Mouse (Mus musculus): ENCODE measurements around the gene Gm10318.

Gm10318 gene

DNA sequence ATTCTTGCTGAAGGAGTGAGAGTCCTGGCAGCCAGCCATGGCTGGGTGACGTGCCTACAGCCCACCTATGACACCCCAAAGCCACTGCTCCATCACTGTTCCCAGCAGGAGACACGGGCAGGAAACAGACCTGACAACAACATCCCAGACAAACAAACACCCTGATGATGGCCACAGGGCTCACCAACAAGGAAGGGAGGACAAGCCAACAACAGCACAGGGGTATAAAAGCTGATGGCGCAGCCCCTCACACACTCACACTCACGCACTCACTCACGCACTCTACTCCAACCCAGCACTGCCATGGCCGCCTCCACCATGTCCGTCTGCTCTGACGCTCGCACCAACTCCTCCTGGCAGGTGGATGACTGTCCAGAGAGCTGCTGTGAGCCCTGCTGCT is at the start of gene Gm10318:
TSS of gene Gm10318 (plus strand) at position 301 of the 400 bp plus-strand sequence.
- DNase-seq (ENCODE audit: low read depth, low spot score) = no peak

DNA sequence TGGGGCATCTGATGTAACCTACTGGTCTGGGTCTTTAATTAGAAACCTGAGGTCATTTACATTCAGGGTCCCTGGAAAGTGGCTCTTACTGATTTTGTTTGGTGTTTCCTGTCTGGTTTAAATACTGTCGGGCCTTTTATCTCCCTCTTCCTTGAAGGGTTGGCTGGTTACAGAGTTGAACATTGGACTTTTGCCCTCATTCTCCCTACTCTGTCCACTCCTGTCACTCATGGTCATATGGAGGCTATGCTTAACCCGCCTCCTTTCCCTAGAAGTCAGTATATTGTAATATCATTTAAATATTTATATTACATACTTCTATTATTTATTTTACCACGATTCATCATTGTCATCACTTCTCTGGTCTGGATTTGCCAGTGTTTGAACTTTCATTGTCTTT is 48.6 kb upstream of the Gm10318 start:
- DNase-seq (ENCODE audit: low read depth, low spot score) = no peak

DNA sequence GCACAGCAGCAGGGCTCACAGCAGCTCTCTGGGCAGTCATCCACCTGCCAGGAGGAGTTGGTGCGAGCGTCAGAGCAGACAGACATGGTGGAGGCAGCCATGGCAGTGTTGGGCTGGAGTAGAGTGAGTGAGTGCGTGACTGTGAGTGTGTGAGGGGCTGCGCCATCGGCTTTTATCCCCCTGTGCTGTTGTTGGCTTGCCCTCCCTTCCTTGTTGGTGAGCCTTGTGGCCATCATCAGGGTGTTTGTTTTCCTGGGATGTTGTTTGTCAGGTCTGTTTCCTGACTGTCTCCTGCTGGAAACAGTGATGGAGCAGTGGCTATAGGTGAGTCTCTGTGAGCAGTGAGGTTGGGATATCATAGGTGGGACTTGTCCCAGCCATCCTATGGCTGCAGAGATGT is 40.9 kb upstream of the Gm10318 start, which contains the start of gene Gm9507:
TSS of gene Gm9507 (minus strand) at position 101 of the 400 bp plus-strand sequence.
- DNase-seq (ENCODE audit: low read depth, low spot score) = no peak

DNA sequence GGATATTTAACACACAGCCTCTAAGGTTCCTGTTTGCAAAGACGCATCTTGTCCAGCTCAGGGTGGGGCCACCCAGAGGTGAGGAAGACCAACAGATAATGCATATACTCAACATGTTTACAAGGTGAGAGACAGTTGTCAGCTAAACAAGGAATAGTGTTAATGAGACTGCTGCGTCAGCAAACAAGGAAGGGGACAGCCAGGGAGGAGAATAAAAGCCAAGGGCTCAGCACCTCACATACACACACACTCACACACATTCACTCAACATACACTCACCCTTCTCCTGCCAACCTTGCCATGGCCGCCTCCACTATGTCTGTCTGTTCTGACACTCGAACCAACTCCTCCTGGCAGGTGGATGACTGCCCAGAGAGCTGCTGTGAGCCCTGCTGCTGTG is 38.3 kb upstream of the Gm10318 start, which contains the start of gene Gm2696:
TSS of gene Gm2696 (plus strand) at position 301 of the 400 bp plus-strand sequence.
- DNase-seq (ENCODE audit: low read depth, low spot score) = no peak

DNA sequence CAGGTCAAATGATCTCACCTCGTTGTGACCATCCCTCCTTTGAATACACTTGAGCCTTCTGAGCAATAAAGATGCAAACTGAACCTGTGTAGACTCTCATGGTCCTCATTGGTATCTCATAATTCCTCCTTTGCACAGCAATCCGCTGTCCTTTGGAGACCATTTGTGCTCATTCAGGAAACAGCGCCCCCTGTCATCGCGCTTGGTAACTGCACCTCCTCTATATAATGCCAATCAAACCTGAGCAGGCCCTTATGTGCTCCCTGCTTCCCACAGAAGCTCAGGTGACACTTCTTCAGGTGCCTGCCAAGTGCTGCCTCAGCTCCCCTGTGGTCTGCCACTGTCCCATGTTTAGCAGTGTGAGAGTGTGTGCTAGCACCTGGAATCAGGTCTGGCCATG is 37.1 kb upstream of the Gm10318 start:
- DNase-seq (ENCODE audit: low read depth, low spot score) = peak; percentile 28

DNA sequence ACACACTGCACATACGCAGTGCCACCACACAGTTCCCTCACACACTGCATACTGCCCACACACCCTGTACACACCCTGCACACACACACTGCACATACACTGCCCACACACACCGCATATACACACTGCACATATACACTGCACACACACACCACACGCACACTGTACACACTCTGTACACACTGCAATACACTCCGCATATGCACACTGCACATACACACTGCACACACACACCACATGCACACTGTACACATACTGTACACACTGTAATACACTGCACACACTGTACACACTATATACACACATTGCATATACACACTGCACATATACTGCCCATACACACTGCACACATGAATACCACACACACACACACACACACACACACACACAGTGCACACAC is 34.1 kb upstream of the Gm10318 start:
- DNase-seq (ENCODE audit: low read depth, low spot score) = no peak

DNA sequence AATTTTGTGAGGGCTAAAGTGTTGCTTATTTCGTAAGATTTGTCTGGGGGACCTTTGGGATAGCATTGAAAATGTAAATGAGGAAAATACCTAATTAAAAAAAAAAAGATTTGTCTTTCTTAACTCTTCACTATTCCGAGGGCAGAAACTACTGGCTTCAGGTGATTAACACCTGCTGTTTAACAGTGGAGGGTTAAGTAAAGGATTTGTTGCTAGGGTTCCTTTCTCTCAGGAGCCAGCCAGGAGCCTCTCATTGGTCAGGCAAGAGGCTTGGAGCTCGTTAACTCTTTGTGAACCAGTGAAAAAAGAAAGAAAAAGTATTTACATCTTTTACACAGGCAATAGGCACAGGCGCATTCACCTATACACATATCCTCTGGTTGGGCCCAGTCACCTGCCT is 33.5 kb upstream of the Gm10318 start:
- no peak for DNase-seq (ENCODE audit: low read depth, low spot score)

DNA sequence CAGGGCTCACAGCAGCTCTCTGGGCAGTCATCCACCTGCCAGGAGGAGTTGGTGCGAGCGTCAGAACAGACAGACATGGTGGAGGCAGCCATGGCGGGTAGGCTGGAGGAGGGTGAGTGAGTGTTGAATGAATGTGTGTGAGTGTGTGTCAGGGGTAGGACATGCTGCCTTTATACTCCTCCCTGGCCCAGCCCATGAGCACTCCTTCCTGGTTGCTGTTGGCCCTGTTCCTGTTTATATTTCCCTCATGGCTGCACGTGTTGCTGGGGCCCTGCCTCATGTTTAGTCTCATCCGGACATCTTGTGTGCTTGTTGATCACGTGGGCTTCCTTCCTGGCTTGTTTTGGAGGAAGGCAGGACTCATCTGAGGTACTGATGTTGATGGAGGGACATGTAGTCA is 25.7 kb upstream of the Gm10318 start, which contains the start of gene Krtap10-4:
TSS of gene Krtap10-4 (minus strand) at position 145 of the 400 bp plus-strand sequence.
- no peak for DNase-seq (ENCODE audit: low read depth, low spot score)

DNA sequence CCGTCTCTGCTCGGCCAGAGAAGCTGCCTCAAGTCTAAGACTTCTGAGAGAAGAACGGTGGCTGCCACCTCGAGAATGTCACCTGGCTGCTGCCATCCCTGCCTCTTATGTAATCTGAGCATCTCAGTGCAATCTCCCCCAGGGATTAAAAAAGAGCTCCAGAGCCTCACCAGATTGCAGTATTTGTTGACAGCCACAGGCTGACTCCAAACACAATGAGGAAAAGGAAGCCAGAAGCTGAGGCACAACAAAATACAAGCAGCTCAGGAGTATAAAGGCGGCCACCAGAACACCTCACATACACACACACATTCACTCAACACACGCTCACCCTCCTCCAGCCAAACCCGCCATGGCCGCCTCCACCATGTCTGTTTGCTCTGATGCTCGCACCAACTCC is 17.0 kb upstream of the Gm10318 start, which contains the start of gene Krtap10-10:
TSS of gene Krtap10-10 (plus strand) at position 301 of the 400 bp plus-strand sequence.
- DNase-seq (ENCODE audit: low read depth, low spot score) = no peak

DNA sequence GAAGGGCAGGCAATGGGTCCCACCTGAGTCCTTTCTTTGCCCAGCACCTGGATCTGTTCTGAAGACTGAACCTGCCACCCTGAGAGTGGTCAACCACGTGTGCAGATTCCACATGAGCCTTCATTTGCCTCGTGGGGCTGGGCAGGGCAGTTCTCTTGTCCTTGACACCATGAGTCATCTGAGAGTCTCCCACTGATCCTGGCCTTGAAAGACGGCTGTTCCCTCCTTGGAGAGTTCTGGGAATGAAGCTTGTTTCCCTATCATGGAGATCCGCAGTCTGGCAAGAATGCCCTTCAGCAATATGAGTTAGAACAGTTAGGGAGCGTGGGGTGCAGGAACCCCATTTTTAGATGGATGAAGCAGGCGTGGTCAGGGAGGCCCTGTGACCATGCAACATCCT is 13.7 kb upstream of the Gm10318 start:
- DNase-seq (ENCODE audit: low read depth, low spot score) = no peak

DNA sequence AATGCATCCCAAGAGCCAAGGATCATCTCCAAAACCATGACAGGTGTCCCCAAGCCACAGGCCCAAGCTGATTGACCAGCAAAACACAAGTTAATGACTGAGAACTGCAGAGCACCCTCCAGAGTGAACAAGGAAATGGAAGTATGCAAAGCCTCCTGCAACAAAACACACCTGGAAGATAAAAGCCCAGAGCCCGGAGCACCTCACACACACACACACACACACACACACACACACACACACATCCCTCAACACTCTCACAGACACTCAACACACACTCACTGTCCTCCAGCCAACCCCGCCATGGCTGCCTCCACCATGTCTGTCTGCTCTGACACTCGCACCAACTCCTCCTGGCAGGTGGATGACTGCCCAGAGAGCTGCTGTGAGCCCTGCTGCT is 6.2 kb upstream of the Gm10318 start, which contains the start of gene Gm36176:
TSS of gene Gm36176 (plus strand) at position 301 of the 400 bp plus-strand sequence.
- DNase-seq (ENCODE audit: low read depth, low spot score) = no peak

DNA sequence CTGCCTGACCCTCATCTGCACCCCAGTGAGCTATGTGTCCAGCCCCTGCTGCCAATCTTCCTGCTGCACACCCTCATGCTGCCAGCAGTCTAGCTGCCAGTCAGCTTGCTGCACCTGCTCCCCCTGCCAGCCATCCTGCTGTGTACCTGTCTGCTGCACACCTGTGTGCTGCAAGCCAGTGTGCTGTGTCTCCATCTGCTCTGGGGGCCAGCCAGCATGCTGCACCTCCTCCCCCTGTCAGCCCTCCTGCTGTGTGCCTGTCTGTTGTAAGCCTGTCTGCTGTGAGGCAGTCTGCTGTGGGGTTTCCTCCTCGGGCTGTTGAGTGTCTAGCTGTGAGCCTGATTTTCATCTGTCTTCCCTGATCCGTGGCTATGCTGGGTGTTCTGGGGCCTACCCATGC is 5.7 kb upstream of the Gm10318 start:
- no peak for DNase-seq (ENCODE audit: low read depth, low spot score)

DNA sequence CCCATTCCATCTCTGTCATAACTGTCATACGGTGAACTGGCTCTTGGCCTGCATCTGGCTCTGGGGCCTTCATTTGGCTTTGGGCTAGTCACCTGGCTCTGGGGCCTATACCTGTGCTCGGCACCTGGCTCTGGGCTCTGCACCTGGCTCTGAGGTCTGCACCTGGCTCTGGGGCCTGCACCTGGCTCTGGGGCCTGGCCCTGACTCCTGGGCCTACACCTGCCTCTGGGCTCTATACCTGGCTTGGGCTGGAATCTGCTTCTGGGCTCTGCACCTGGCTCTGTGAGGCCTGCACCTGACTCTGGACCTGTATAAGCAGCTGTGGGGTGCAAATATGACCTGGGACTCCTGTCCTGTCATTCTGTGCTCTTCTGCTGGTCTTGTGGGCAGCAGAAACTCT is 5.1 kb upstream of the Gm10318 start:
- no peak for DNase-seq (ENCODE audit: low read depth, low spot score)

DNA sequence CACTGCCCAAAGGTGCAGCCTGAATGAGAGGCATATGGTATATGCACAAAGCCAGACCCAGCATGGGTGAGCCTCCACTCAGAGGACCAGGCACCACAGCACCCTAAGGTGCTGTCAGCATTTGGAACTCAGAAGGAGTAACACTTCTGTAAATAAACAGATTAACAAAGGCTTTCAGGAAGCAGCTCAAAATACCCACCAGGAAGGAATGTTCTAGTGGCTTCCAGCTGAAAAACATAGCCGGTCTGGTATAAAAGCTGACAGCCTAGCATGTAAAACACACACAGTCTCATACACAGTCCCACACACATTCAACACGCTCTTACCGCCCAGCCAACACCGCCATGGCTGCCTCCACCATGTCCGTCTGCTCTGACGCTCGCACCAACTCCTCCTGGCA is 9.0 kb downstream of the Gm10318 start, which contains the start of gene Gm3285:
TSS of gene Gm3285 (plus strand) at position 301 of the 400 bp plus-strand sequence.
- no peak for DNase-seq (ENCODE audit: low read depth, low spot score)

DNA sequence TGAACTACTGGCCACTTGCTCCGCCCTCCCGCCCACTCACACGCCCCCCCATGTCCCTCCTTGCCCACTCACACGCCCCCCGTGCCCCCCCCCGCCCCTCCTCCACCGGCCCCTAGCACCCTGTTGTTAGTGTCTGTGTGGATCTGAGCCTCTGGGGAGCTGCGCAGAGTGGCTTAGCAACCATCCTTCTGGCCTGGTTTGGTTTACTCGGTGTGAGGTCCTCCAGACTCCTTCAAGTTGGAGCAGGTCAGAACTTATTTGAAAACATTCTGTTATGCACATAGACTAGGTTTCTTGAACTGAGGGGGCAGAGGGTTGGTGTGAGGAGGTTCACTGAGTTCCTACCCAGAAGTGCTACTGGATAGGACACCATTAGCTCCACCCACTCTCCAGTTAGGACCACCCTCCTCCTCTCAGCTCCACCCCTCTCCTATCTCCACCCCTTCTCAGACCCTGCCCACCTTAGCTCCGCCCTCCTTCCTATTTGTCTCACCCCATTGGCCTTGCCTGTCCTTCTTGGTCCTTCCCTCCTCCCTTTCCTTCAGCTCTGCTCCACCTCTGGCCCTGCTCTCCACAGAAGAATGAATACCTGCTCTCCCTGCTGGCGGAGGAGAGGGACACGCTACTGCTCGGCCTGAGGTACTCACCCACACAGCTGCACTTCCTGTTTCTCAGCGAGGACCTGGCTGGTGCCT is 11.6 kb downstream of the Gm10318 start:
- peak; percentile 55 for DNase-seq (ENCODE audit: low read depth, low spot score)

DNA sequence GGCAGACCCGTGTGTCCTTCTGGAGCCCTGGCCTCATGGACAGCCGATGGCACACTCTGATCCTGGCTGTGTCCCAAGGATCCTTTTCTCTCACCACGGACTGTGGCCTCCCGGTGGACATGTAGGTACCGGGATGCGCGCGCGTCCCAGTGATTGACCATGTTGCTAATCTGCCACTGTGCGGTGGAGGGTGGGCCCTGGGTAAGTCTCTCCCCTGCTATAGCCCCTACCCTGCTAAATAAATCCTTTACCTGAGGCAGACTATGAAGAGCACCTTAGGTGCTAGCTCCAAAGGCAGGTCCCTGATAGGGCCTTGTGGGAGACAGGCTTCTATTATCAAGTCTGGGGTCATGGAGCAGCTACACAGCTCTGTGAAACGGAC is 12.1 kb downstream of the Gm10318 start:
- DNase-seq (ENCODE audit: low read depth, low spot score) = no peak

DNA sequence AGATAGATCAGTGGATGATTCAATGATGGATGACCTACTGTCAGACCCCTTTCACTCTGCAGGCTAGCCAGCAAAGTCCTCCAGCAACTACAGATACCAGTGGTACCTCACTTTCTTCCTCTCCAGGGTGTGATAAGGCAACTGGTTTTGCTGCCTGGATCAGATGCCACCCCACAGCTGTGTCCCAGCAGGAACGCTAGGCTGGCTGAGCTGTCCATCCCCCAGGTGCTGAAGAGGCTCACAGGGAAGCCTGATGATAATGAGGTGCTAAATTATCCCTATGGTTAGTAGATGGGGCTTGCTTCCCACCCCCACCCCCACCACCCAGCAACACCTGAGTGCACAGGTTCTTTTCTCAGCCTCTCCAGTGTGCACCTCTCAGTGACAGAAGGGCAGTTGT is 14.9 kb downstream of the Gm10318 start:
- no peak for DNase-seq (ENCODE audit: low read depth, low spot score)

DNA sequence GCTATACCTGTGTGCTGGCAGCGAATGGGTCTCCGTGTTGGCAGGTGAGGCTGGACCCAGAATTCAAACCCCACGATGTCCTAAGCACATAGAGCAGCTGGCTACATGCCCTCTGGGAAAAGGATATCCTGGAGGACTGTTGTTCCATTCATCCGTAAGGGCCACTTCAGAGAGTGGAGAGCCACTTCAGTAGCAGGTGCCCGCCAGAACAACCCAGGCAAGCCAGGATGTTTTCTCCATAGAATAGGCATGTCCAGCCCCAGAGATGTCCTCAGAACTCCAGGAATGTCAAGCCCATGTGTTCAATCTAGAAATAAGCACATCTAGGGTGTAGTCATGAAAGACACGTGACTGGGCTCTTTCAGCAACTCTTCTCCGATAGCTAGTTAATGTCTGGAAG is 17.0 kb downstream of the Gm10318 start:
- DNase-seq (ENCODE audit: low read depth, low spot score) = no peak

DNA sequence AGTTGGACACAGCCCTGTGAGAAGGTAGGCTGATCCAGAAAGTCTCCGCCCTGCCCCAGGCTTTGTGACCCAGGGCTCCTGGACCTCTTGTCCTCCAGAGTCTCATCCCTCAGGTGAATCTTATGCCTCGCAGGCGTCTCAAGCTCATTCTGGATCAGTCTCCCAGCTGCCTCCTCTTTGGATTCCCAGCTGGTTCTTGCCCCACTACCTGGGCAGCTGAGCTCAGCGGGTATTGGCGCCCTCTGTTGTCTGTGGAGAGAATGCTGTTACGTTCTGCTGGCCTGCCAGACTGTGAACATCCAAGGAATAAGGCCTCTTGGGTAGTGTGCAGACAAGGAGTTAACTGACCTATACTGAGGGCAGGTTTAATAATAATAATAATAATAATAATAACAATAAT is 26.3 kb downstream of the Gm10318 start:
- peak; percentile 27 for DNase-seq (ENCODE audit: low read depth, low spot score)

DNA sequence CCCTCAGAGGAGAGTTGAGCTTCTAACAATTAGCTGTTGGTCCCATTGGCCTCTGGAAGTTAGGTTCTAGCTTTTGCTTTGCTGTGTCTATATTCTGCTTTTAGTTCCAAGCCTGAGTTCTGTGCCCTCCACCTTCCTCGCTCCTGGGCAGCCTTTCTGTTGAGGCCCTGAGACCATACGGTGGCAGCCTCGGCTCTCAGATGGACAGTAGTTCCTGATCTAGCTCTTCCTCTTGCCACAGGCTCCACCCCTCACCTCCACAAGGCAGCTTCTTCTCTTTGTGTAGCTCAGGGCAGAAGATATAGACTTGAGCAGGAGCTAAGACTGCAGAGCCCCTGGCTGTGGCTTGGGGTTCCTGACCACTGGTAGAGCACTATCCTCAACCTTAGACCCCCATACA is 27.6 kb downstream of the Gm10318 start:
- no peak for DNase-seq (ENCODE audit: low read depth, low spot score)

DNA sequence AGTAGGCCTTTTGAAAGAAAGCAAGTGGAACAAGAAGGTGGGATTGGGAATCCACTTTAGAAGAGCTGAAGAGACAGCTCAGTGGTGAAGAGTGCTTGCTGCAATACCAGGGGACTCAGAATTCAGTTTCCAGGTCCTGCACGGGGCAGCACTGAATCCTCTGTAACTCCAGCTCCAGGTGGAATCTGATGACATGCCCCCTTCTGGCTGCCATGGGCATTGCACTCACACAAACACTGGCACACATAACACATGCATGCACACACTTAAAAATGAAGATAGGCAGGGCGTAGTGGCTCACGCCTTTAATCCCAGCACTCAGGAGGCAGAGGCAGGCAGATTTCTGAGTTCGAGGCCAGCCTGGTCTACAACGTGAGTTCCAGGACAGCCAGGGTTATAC is 29.9 kb downstream of the Gm10318 start:
- DNase-seq (ENCODE audit: low read depth, low spot score) = peak; percentile 66

DNA sequence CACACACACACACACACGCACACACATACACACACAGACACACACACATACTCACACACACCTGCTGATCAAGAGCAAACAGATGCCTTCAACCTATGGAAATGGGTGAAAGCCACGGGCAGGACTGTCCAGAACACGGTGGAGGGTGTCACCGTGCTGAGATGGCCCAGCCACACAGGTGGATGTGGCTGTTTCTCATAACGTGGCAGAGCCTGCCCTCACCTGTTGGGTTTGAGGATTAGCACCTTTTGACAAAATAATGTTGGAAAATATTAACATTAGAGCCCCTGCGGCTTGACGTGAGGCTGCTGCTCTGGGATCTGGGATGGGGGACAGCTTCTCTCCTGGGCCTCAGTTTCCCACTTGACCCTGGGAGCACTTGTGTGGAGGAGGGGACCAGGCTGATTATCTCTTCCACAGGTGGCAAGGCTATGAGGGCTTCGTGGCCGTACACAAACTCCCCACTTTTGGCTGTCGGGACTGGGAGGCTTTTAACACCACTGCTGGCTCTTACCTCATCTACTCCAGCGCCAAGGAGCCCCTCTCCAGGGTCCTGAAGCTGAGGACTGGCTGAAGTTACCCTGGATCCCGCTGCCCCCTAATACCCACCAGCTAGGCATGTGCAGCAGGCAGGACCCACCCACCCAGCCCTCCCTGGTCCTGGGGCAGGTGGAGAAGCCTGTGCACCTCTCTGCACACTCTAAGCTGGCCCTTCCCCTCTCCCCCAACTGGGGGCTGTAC is 33.5 kb downstream of the Gm10318 start:
- no peak for DNase-seq (ENCODE audit: low read depth, low spot score)
